Mouse (Mus musculus): Measurements from ENCODE around the gene Cobll1. TPM values are rescaled to one million over a fixed set of nuclear protein-coding genes. Genes with fewer than 3 reads are reported as not detected.

The Cobll1 gene
- polyA plus RNA-seq, 1 experiment = 10.1 TPM

- no peak for DNase-seq (ENCODE audit: extremely low spot score in 1 of 2, low spot score in 1 of 2)
These were observed 81.1 kb downstream of the Cobll1 start for GRCm38 (mm10) chr2:65157981-65158651.

- DNase-seq (ENCODE audit: extremely low spot score in 1 of 2, low spot score in 1 of 2) = no peak
These were observed 81.9 kb downstream of the Cobll1 start for GRCm38 (mm10) chr2:65157325-65157724.

GRCm38 (mm10) chr2:65148928-65149327, 90.3 kb downstream of the Cobll1 start:
- DNase-seq (ENCODE audit: extremely low spot score in 1 of 2, low spot score in 1 of 2) = no peak

GRCm38 (mm10) chr2:65147431-65147830, 91.8 kb downstream of the Cobll1 start:
- DNase-seq (ENCODE audit: extremely low spot score in 1 of 2, low spot score in 1 of 2) = no peak

GRCm38 (mm10) chr2:65145421-65146117, 93.6 kb downstream of the Cobll1 start:
- DNase-seq (ENCODE audit: extremely low spot score in 1 of 2, low spot score in 1 of 2) = peak in 1 of 2 experiments; percentile 40

GRCm38 (mm10) chr2:65141093-65141661, 98.0 kb downstream of the Cobll1 start:
- DNase-seq (ENCODE audit: extremely low spot score in 1 of 2, low spot score in 1 of 2) = no peak

- peak in 1 of 2 experiments; percentile 11 for DNase-seq (ENCODE audit: extremely low spot score in 1 of 2, low spot score in 1 of 2)
These were observed 98.8 kb downstream of the Cobll1 start for GRCm38 (mm10) chr2:65140330-65140922.

- no peak for DNase-seq (ENCODE audit: extremely low spot score in 1 of 2, low spot score in 1 of 2)
These were observed 99.4 kb downstream of the Cobll1 start for GRCm38 (mm10) chr2:65139606-65140329.

- DNase-seq (ENCODE audit: extremely low spot score in 1 of 2, low spot score in 1 of 2) = no peak
These were observed 100.2 kb downstream of the Cobll1 start for GRCm38 (mm10) chr2:65138992-65139391.

GRCm38 (mm10) chr2:65126141-65126783, 112.9 kb downstream of the Cobll1 start:
- peak in 1 of 2 experiments; percentile 35 for DNase-seq (ENCODE audit: extremely low spot score in 1 of 2, low spot score in 1 of 2)

GRCm38 (mm10) chr2:65123702-65124101, 115.5 kb downstream of the Cobll1 start:
- DNase-seq (ENCODE audit: extremely low spot score in 1 of 2, low spot score in 1 of 2) = no peak

- DNase-seq (ENCODE audit: extremely low spot score in 1 of 2, low spot score in 1 of 2) = peak in 1 of 2 experiments; percentile 78
These were observed 117.8 kb downstream of the Cobll1 start for GRCm38 (mm10) chr2:65121435-65121834.

- no peak for DNase-seq (ENCODE audit: extremely low spot score in 1 of 2, low spot score in 1 of 2)
These were observed 118.2 kb downstream of the Cobll1 start for GRCm38 (mm10) chr2:65121012-65121411.

- no peak for DNase-seq (ENCODE audit: extremely low spot score in 1 of 2, low spot score in 1 of 2)
These were observed 119.1 kb downstream of the Cobll1 start for GRCm38 (mm10) chr2:65120112-65120511.

- no peak for DNase-seq (ENCODE audit: extremely low spot score in 1 of 2, low spot score in 1 of 2)
These were observed 119.5 kb downstream of the Cobll1 start for GRCm38 (mm10) chr2:65119667-65120066.

- no peak for DNase-seq (ENCODE audit: extremely low spot score in 1 of 2, low spot score in 1 of 2)
These were observed 120.1 kb downstream of the Cobll1 start for GRCm38 (mm10) chr2:65119076-65119475.

GRCm38 (mm10) chr2:65117859-65118258, 121.3 kb downstream of the Cobll1 start:
- no peak for DNase-seq (ENCODE audit: extremely low spot score in 1 of 2, low spot score in 1 of 2)

- no peak for DNase-seq (ENCODE audit: extremely low spot score in 1 of 2, low spot score in 1 of 2)
These were observed 122.6 kb downstream of the Cobll1 start for GRCm38 (mm10) chr2:65116428-65117125.

GRCm38 (mm10) chr2:65113191-65113590, 126.0 kb downstream of the Cobll1 start:
- no peak for DNase-seq (ENCODE audit: extremely low spot score in 1 of 2, low spot score in 1 of 2)

GRCm38 (mm10) chr2:65104569-65104968, 134.6 kb downstream of the Cobll1 start:
- no peak for DNase-seq (ENCODE audit: extremely low spot score in 1 of 2, low spot score in 1 of 2)

All from frontal cortex, adult 2 months (tissue).